ENCODE assay signal across 28 mouse cellular contexts in the genomic region with DNA sequence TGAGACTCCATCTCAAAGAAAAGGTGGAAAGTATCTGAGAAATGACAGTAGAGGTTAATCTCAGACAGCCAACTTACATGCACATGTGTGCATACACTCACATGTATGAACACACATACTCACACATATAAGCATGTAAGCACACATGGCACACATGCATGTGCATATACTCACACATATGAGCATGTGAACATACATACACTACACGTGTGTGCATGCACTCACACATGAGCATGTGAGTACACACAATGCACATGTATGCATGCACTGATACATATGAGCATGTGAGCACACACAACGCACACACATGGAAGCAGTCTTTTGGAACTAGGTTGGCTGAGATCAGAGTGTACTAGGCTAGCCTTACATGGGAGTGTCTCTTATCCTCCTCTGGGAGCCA.
DNase-seq lines count a peak whose midpoint lies in the region; ATAC-seq and TF ChIP-seq lines count a peak whose summit lies in the region.
"Had no signal": no experiment of that assay in that cellular context is flagged by ENCODE, and none has a peak within 500 bp of the region (broad histone marks: within the 10 kb centered on the region; RNA-seq: fewer than 3 reads in every experiment).

No protein-coding gene starts in this region.

- WGBS in hindbrain, embryonic 15.5 days: 92% methylated on average over 2 of the region's 2 CpGs
- WGBS in hindbrain, embryonic 16.5 days: 91% methylated on average over 2 of the region's 2 CpGs

- H3K4me1 ChIP-seq in hindbrain, embryonic 15.5 days (replicated peaks): no peaks in the 10 kb centered on the region
- H3K4me1 ChIP-seq in hindbrain, embryonic 16.5 days (ENCODE audit: control insufficient read depth, insufficient read depth, low read depth, low read length): no peaks in the 10 kb centered on the region
- no peaks in the 10 kb centered on the region; the same call in 1 of the 2 replicates for H3K4me1 ChIP-seq in megakaryocyte, embryonic 14.5 days
- H3K4me1 ChIP-seq: embryonic facial prominence, embryonic 13.5 days; embryonic facial prominence, embryonic 15.5 days; forebrain, embryonic 10.5 days; forebrain, embryonic 12.5 days had no signal

- DNase-seq in left cerebral cortex, adult 2 months (ENCODE audit: extremely low spot score in 1 of 2, low spot score in 2 of 2): no peak
- no peak for DNase-seq in left cerebral cortex, postnatal 36 days (ENCODE audit: low spot score in 2 of 2)
- DNase-seq in adipocyte (ENCODE audit: low spot score): no peak
- DNase-seq: adrenal gland, adult 2 months; adrenal gland, postnatal 10 days; adrenal gland, postnatal 25 days; B cell, adult 2 months; cerebellum, adult 11 months; cerebellum, adult 18-20 months; cerebellum, adult 8-10 months; cerebellum, adult 9-11 months; cerebellum, postnatal 14 days; cerebellum, postnatal 36 days; embryo, embryonic 11 days had no signal

- H3K27me3 ChIP-seq in hindbrain, embryonic 15.5 days: no peaks in the 10 kb centered on the region
- H3K27me3 ChIP-seq in hindbrain, embryonic 16.5 days (replicated peaks; ENCODE audit: control insufficient read depth, insufficient read depth, low read length): no peaks in the 10 kb centered on the region
- peaks cover 2% of the 10 kb centered on the region for H3K27me3 ChIP-seq in megakaryocyte, embryonic 14.5 days (replicated peaks)
- H3K27me3 ChIP-seq: embryonic facial prominence, embryonic 13.5 days; embryonic facial prominence, embryonic 15.5 days; forebrain, embryonic 12.5 days; Patski had no signal

- intact Hi-C loops in left cerebral cortex, adult 2 months (cut with DNase I): no loop called here
- intact Hi-C loops in left cerebral cortex, postnatal 36 days (cut with DNase I): no loop called here

- peak; percentile 23; the same call in 1 of the 2 replicates for ATAC-seq in hindbrain, embryonic 15.5 days (ENCODE audit: low FRiP score, low read depth)
- no peak for ATAC-seq in hindbrain, embryonic 16.5 days
- no peak for ATAC-seq in megakaryocyte, adult 5-6 weeks (ENCODE audit: poor library complexity, severe bottlenecking)
- ATAC-seq: activated CD4-positive, CD25-positive, alpha-beta regulatory T cell, adult 4 months; CD4-positive, CD25-positive, alpha-beta regulatory T cell, adult 4 months; forebrain, embryonic 14.5 days; forebrain, embryonic 16.5 days; Patski had no signal

- H3K9me3 ChIP-seq in hindbrain, embryonic 15.5 days: no peaks in the 10 kb centered on the region
- no peaks in the 10 kb centered on the region for H3K9me3 ChIP-seq in hindbrain, embryonic 16.5 days (ENCODE audit: control insufficient read depth, low read length)
- H3K9me3 ChIP-seq in megakaryocyte, embryonic 14.5 days: no peaks in the 10 kb centered on the region
- H3K9me3 ChIP-seq: embryonic facial prominence, embryonic 13.5 days; embryonic facial prominence, embryonic 15.5 days; forebrain, embryonic 10.5 days; forebrain, embryonic 12.5 days had no signal

- TF ChIP-seq CTCF in left cerebral cortex, adult 2 months (IDR thresholded peaks at IDR 0.05): no peak

- H3K4me2 ChIP-seq in hindbrain, embryonic 15.5 days: no peak overlapping the region
- no peak overlapping the region for H3K4me2 ChIP-seq in hindbrain, embryonic 16.5 days (ENCODE audit: low read length)
- H3K4me2 ChIP-seq: embryonic facial prominence, embryonic 13.5 days; embryonic facial prominence, embryonic 15.5 days; forebrain, embryonic 12.5 days had no signal

- H3K4me3 ChIP-seq in hindbrain, embryonic 15.5 days: no peak overlapping the region
- no peak overlapping the region for H3K4me3 ChIP-seq in hindbrain, embryonic 16.5 days (ENCODE audit: low read length)
- no peak overlapping the region for H3K4me3 ChIP-seq in left cerebral cortex, adult 2 months
- peak overlapping the region; percentile 82 for H3K4me3 ChIP-seq in megakaryocyte, embryonic 14.5 days (replicated peaks)
- H3K4me3 ChIP-seq: embryonic facial prominence, embryonic 13.5 days; embryonic facial prominence, embryonic 15.5 days; erythroblast, embryonic 14.5 days; forebrain, embryonic 10.5 days; forebrain, embryonic 12.5 days had no signal

- H3K36me3 ChIP-seq in hindbrain, embryonic 15.5 days: no peaks in the 10 kb centered on the region
- no peaks in the 10 kb centered on the region for H3K36me3 ChIP-seq in hindbrain, embryonic 16.5 days (ENCODE audit: control insufficient read depth, insufficient read depth, low read length)
- H3K36me3 ChIP-seq in megakaryocyte, embryonic 14.5 days (replicated peaks; ENCODE audit: low read length): no peaks in the 10 kb centered on the region
- H3K36me3 ChIP-seq: embryonic facial prominence, embryonic 13.5 days; embryonic facial prominence, embryonic 15.5 days; forebrain, embryonic 10.5 days; forebrain, embryonic 12.5 days had no signal

- H3K27ac ChIP-seq in hindbrain, embryonic 15.5 days (replicated peaks): no peak overlapping the region
- no peak overlapping the region for H3K27ac ChIP-seq in hindbrain, embryonic 16.5 days (ENCODE audit: low read depth, low read length)
- H3K27ac ChIP-seq in left cerebral cortex, adult 2 months: peak overlapping the region; percentile 30; the same call in 1 of the 2 replicates
- H3K27ac ChIP-seq: embryonic facial prominence, embryonic 13.5 days; embryonic facial prominence, embryonic 15.5 days; forebrain, embryonic 10.5 days; forebrain, embryonic 12.5 days had no signal

- no peak overlapping the region for H3K9ac ChIP-seq in hindbrain, embryonic 15.5 days
- no peak overlapping the region for H3K9ac ChIP-seq in hindbrain, embryonic 16.5 days (ENCODE audit: low read depth, low read length)
- H3K9ac ChIP-seq: embryonic facial prominence, embryonic 13.5 days; embryonic facial prominence, embryonic 15.5 days; forebrain, embryonic 12.5 days had no signal
